Mouse (Mus musculus): ENCODE data around the gene Tardbp. TPM values are rescaled to one million over a fixed set of nuclear protein-coding genes. Genes with fewer than 3 reads are reported as not detected.

The Tardbp gene
- polyA plus RNA-seq, 1 experiment from 2014 or later: 259 TPM

Other genes starting within 250 kb of the Tardbp start
- gene Ubiad1, start 182.2 kb downstream of the Tardbp start, polyA plus RNA-seq (2015; fragmentation: Nextera tagmentation; extraction: Ambion mirVana): 23.6 and 24.6 TPM in 2 replicates
- 9.2 and 10.9 TPM in 2 replicates for gene Mtor, start 178.4 kb downstream of the Tardbp start, polyA plus RNA-seq (2015; fragmentation: Nextera tagmentation; extraction: Ambion mirVana)
- 1.1 TPM in 2 replicates for gene Angptl7, start 126.6 kb downstream of the Tardbp start, polyA plus RNA-seq (2015; fragmentation: Nextera tagmentation; extraction: Ambion mirVana)
- 67.3 and 72.0 TPM in 2 replicates for gene Exosc10, start 68.6 kb downstream of the Tardbp start, polyA plus RNA-seq (2015; fragmentation: Nextera tagmentation; extraction: Ambion mirVana)
- 155 and 170 TPM in 2 replicates for gene Srm, start 35.5 kb downstream of the Tardbp start, polyA plus RNA-seq (2015; fragmentation: Nextera tagmentation; extraction: Ambion mirVana)
- 0.29 and 0.84 TPM in 2 replicates for gene Masp2, start 24.5 kb downstream of the Tardbp start, polyA plus RNA-seq (2015; fragmentation: Nextera tagmentation; extraction: Ambion mirVana)
- gene Gm572, start 16.3 kb upstream of the Tardbp start, polyA plus RNA-seq (2015; fragmentation: Nextera tagmentation; extraction: Ambion mirVana): not detected in 2 replicates
- 4.7 and 5.9 TPM in 2 replicates for gene Casz1, start 177.4 kb upstream of the Tardbp start, polyA plus RNA-seq (2015; fragmentation: Nextera tagmentation; extraction: Ambion mirVana)

Measured in intestine, embryonic 16.5 days (tissue).